Mouse (Mus musculus): Measurements from ENCODE around the gene Hist2h2ac.

Gene Hist2h2ac

DNA sequence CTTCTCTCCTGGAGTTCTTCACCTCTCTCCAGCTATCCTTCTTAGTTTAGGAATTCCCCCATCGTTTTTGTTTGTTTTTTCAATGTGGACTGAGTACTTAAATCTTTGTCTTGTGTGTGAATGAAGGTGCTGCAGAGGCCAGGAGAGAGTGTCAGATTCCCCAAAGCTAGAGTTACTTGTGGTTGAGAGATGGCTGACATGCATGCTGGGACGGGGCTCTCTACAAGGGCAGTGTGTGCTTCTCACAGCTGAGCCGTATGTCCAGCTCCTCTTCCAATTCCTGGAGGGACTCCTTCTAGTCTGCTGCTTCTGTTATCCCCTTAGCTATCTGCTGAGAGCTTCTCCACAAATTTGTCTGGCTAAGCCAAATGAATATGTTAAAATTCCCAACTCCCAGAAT lies 15.2 kb upstream of the Hist2h2ac start:
- H3K36me3 ChIP-seq (ENCODE audit: insufficient read depth, low read length), result peaks cover 26% of the 10 kb centered on the region; the same call in 1 of the 2 replicates

GRCm38 (mm10) chr3:96234914-96235313 lies 14.2 kb upstream of the Hist2h2ac start:
- no peaks in the 10 kb centered on the region for H3K9me3 ChIP-seq (ENCODE audit: low read length)
- TF ChIP-seq CTCF (conservative IDR thresholded peaks at IDR 0.05; ENCODE audit: low read length) (no peak), POU5F1 (IDR thresholded peaks at IDR 0.05; ENCODE audit: borderline replicate concordance, low read length) (no peak), NANOG (IDR thresholded peaks at IDR 0.05; ENCODE audit: borderline replicate concordance, low read length) (no peak)
- no peaks in the 10 kb centered on the region for H3K27me3 ChIP-seq (ENCODE audit: insufficient read depth, low read length)
- H3K36me3 ChIP-seq (ENCODE audit: insufficient read depth, low read length), result peaks cover 26% of the 10 kb centered on the region; the same call in 1 of the 2 replicates
- H3K4me1 ChIP-seq (replicated peaks; ENCODE audit: low read depth, low read length), result peaks cover 20% of the 10 kb centered on the region
- H3K4me3 ChIP-seq (replicated peaks; ENCODE audit: low read length), result no peak overlapping the region

More for the DNA sequence above, 15.2 kb upstream of the Hist2h2ac start:
- peaks cover 21% of the 10 kb centered on the region for H3K4me1 ChIP-seq (replicated peaks; ENCODE audit: low read depth, low read length)
- no peak overlapping the region for H3K4me3 ChIP-seq (replicated peaks; ENCODE audit: low read length)
- no peaks in the 10 kb centered on the region for H3K9me3 ChIP-seq (ENCODE audit: low read length)
- H3K27me3 ChIP-seq (ENCODE audit: insufficient read depth, low read length), result no peaks in the 10 kb centered on the region
- TF ChIP-seq CTCF (conservative IDR thresholded peaks at IDR 0.05; ENCODE audit: low read length) (no peak), POU5F1 (IDR thresholded peaks at IDR 0.05; ENCODE audit: borderline replicate concordance, low read length) (no peak), NANOG (IDR thresholded peaks at IDR 0.05; ENCODE audit: borderline replicate concordance, low read length) (no peak)

- TF ChIP-seq CTCF (conservative IDR thresholded peaks at IDR 0.05; ENCODE audit: low read length), result no peak
- no peak for TF ChIP-seq POU5F1 (IDR thresholded peaks at IDR 0.05; ENCODE audit: borderline replicate concordance, low read length)
- TF ChIP-seq NANOG (IDR thresholded peaks at IDR 0.05; ENCODE audit: borderline replicate concordance, low read length), result no peak
- Histone ChIP-seq H3K9me3 (ENCODE audit: low read length) (no peaks in the 10 kb centered on the region), H3K36me3 (ENCODE audit: insufficient read depth, low read length) (peaks cover 17% of the 10 kb centered on the region; the same call in 1 of the 2 replicates)
These were observed 11.1 kb upstream of the Hist2h2ac start for GRCm38 (mm10) chr3:96231758-96232120.

GRCm38 (mm10) chr3:96230910-96231757 lies 10.5 kb upstream of the Hist2h2ac start:
- H3K4me1 ChIP-seq (replicated peaks; ENCODE audit: low read depth, low read length), result peaks cover 14% of the 10 kb centered on the region
- no peak overlapping the region for H3K4me3 ChIP-seq (replicated peaks; ENCODE audit: low read length)
- no peaks in the 10 kb centered on the region for H3K9me3 ChIP-seq (ENCODE audit: low read length)
- TF ChIP-seq CTCF (conservative IDR thresholded peaks at IDR 0.05; ENCODE audit: low read length) (no peak), POU5F1 (IDR thresholded peaks at IDR 0.05; ENCODE audit: borderline replicate concordance, low read length) (no peak), NANOG (IDR thresholded peaks at IDR 0.05; ENCODE audit: borderline replicate concordance, low read length) (no peak)
- H3K36me3 ChIP-seq (ENCODE audit: insufficient read depth, low read length), result peaks cover 11% of the 10 kb centered on the region; the same call in 1 of the 2 replicates
- H3K27me3 ChIP-seq (ENCODE audit: insufficient read depth, low read length), result no peaks in the 10 kb centered on the region

More at GRCm38 (mm10) chr3:96231758-96232120, 11.1 kb upstream of the Hist2h2ac start:
- Histone ChIP-seq H3K4me3 (replicated peaks; ENCODE audit: low read length) (no peak overlapping the region), H3K27me3 (ENCODE audit: insufficient read depth, low read length) (no peaks in the 10 kb centered on the region), H3K4me1 (replicated peaks; ENCODE audit: low read depth, low read length) (peaks cover 18% of the 10 kb centered on the region)

- TF ChIP-seq POU5F1 (IDR thresholded peaks at IDR 0.05; ENCODE audit: borderline replicate concordance, low read length) (no peak), CTCF (conservative IDR thresholded peaks at IDR 0.05; ENCODE audit: low read length) (no peak), NANOG (IDR thresholded peaks at IDR 0.05; ENCODE audit: borderline replicate concordance, low read length) (no peak)
- H3K36me3 ChIP-seq (ENCODE audit: insufficient read depth, low read length), result peaks cover 3% of the 10 kb centered on the region; the same call in 1 of the 2 replicates
- no peak overlapping the region for H3K4me3 ChIP-seq (replicated peaks; ENCODE audit: low read length)
- no peaks in the 10 kb centered on the region for H3K9me3 ChIP-seq (ENCODE audit: low read length)
- H3K4me1 ChIP-seq (replicated peaks; ENCODE audit: low read depth, low read length), result peaks cover 17% of the 10 kb centered on the region
- no peaks in the 10 kb centered on the region for H3K27me3 ChIP-seq (ENCODE audit: insufficient read depth, low read length)
These were observed 9.7 kb upstream of the Hist2h2ac start for GRCm38 (mm10) chr3:96230404-96230803.

GRCm38 (mm10) chr3:96228828-96229227 lies 8.1 kb upstream of the Hist2h2ac start:
- Histone ChIP-seq H3K36me3 (ENCODE audit: insufficient read depth, low read length) (no peaks in the 10 kb centered on the region), H3K4me3 (replicated peaks; ENCODE audit: low read length) (no peak overlapping the region), H3K27me3 (ENCODE audit: insufficient read depth, low read length) (no peaks in the 10 kb centered on the region; the same call in 1 of the 2 replicates), H3K9me3 (ENCODE audit: low read length) (no peaks in the 10 kb centered on the region), H3K4me1 (replicated peaks; ENCODE audit: low read depth, low read length) (peaks cover 20% of the 10 kb centered on the region)
- no peak for TF ChIP-seq POU5F1 (IDR thresholded peaks at IDR 0.05; ENCODE audit: borderline replicate concordance, low read length)
- TF ChIP-seq CTCF (conservative IDR thresholded peaks at IDR 0.05; ENCODE audit: low read length), result no peak
- no peak for TF ChIP-seq NANOG (IDR thresholded peaks at IDR 0.05; ENCODE audit: borderline replicate concordance, low read length)

DNA sequence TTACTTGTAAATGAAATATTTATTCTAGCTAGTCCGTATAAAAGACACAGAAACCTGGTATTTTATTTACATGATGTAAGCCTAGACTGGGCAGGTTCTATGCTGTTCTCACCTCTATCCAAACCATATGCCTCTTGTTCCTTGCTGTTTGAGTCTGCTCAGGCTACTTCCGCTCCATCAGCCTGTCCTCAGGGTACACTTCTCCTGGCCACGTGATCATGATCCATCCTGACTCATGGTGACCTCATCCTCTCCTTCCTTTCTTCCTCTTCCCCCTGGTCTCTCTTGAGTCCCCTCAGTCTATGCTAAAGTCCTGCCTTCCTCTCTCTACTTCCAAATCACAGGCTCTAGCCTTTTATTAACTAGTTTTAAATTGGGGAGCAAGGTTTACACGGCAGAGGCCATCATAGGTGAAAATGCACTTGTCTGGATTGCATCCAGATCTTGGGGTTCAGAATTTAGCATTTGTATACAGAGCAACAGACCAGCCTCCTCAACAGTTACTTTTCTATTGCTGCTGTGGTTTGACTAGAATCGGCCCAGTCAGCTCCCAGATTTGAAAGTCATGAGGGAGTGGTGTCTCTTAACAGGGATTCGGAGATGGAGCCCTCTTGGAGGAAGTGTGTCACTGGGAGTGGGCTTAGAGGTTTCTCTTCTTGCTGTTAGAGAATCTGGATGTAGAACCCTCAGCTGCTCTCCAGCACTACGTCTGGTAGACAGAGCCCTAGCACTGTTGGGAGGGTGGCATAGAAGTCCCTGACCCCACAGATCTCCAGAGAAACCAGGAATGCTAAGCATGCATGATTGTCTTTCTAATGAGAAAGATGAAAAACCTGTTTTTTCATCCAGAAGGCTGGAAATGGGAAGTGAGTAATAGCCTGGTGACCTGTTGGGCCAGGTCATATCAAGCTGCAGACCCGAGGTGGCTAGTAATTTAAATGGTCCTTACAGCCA lies 6.3 kb upstream of the Hist2h2ac start:
- Histone ChIP-seq H3K27me3 (ENCODE audit: insufficient read depth, low read length) (peaks cover 7% of the 10 kb centered on the region; the same call in 1 of the 2 replicates), H3K4me3 (replicated peaks; ENCODE audit: low read length) (no peak overlapping the region), H3K4me1 (replicated peaks; ENCODE audit: low read depth, low read length) (peaks cover 26% of the 10 kb centered on the region), H3K9me3 (ENCODE audit: low read length) (no peaks in the 10 kb centered on the region), H3K36me3 (ENCODE audit: insufficient read depth, low read length) (no peaks in the 10 kb centered on the region)
- TF ChIP-seq POU5F1 (IDR thresholded peaks at IDR 0.05; ENCODE audit: borderline replicate concordance, low read length) (no peak), CTCF (conservative IDR thresholded peaks at IDR 0.05; ENCODE audit: low read length) (no peak), NANOG (IDR thresholded peaks at IDR 0.05; ENCODE audit: borderline replicate concordance, low read length) (no peak)

GRCm38 (mm10) chr3:96225421-96225820 lies 4.7 kb upstream of the Hist2h2ac start:
- Histone ChIP-seq H3K36me3 (ENCODE audit: insufficient read depth, low read length) (no peaks in the 10 kb centered on the region), H3K9me3 (ENCODE audit: low read length) (no peaks in the 10 kb centered on the region), H3K4me1 (replicated peaks; ENCODE audit: low read depth, low read length) (peaks cover 36% of the 10 kb centered on the region), H3K27me3 (ENCODE audit: insufficient read depth, low read length) (peaks cover 12% of the 10 kb centered on the region; the same call in 1 of the 2 replicates), H3K4me3 (replicated peaks; ENCODE audit: low read length) (no peak overlapping the region)
- no peak for TF ChIP-seq NANOG (IDR thresholded peaks at IDR 0.05; ENCODE audit: borderline replicate concordance, low read length)
- no peak for TF ChIP-seq POU5F1 (IDR thresholded peaks at IDR 0.05; ENCODE audit: borderline replicate concordance, low read length)
- no peak for TF ChIP-seq CTCF (conservative IDR thresholded peaks at IDR 0.05; ENCODE audit: low read length)

Measured in E14TG2a.4 (cell line).